Mouse (Mus musculus): Measurements from ENCODE around the gene Pip5k1c. TPM values are rescaled to one million over a fixed set of nuclear protein-coding genes. Genes with fewer than 3 reads are reported as not detected.
A peak's percentile ranks its signal among the peaks of the same experiment; 100 is the strongest.

Pip5k1c gene
- polyA plus RNA-seq, 1 experiment from 2014 or later, result 31.2 TPM

DNA sequence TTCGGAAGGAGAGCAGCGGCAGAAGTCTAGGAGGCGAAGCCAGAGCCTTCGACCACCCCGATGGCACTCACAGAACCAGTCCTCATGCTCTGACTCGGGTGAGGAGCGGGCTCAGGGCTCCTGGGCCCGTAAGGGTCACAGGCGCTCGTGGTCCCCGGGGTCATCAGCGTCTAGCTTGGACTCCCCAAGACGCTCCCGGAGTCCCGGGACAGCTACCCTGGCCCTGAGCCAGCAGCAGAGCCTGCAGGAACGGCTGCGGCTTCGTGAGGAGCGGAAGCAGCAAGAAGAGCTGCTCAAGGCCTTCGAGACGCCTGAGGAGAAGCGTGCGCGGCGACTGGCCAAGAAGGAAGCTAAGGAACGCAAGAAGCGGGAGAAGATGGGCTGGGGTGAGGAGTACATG is 29.7 kb downstream of the Pip5k1c start:
- Histone ChIP-seq H3K4me3 (ENCODE audit: low read depth, low read length) (no peak overlapping the region), H3K9ac (replicated peaks; ENCODE audit: low read depth) (no peak overlapping the region), H3K36me3 (ENCODE audit: insufficient read depth, low read length) (peaks cover 36% of the 10 kb centered on the region)

DNA sequence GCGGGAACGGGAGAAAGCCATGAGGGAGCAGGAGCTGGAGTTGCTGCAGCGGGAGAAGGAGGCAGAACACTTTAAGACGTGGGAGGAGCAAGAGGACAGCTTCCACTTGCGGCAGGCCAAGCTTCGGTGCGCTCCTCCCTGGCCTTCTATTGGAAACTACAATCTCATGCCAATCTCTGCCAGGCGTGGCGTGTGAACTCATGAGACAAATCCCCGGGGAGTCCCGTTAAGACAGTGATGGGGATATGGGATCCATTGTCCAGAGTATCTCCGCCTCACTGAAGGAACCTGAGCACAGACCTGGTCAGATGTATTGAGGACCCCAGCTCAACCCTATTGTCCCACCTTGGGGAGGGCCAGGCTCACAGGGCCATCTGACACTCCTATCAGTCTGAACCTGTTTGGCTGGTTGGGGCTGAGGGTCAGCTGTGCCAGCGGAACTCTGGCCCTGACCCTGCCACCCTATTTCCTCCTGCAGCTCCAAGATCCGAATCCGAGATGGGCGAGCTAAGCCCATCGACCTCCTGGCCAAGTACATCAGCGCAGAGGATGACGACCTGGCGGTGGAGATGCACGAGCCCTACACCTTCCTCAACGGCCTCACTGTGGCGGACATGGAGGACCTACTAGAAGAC is 30.5 kb downstream of the Pip5k1c start:
- H3K27me3 ChIP-seq (replicated peaks; ENCODE audit: insufficient read depth, low read length), result no peaks in the 10 kb centered on the region
- H3K9me3 ChIP-seq (ENCODE audit: low read length), result no peaks in the 10 kb centered on the region
- H3K36me3 ChIP-seq (ENCODE audit: insufficient read depth, low read length), result peaks cover 36% of the 10 kb centered on the region
- H3K9ac ChIP-seq (replicated peaks; ENCODE audit: low read depth), result no peak overlapping the region
- DNase-seq (ENCODE audit: low spot score) (no peak), ATAC-seq (no peak)
- TF ChIP-seq CTCF (IDR thresholded peaks at IDR 0.05) (no peak), EP300 (IDR thresholded peaks at IDR 0.05) (no peak)
- peaks cover 10% of the 10 kb centered on the region for H3K4me1 ChIP-seq (ENCODE audit: insufficient read depth, low read depth, low read length)
- no peak overlapping the region for H3K4me2 ChIP-seq (replicated peaks; ENCODE audit: low read depth, low read length)
- H3K4me3 ChIP-seq (ENCODE audit: low read depth, low read length), result no peak overlapping the region
- WGBS, result 89% methylated on average over 23 of the region's 23 CpGs
- no peak overlapping the region for H3K27ac ChIP-seq (ENCODE audit: low read length)

More for the DNA sequence above, 29.7 kb downstream of the Pip5k1c start:
- TF ChIP-seq EP300 (IDR thresholded peaks at IDR 0.05) (no peak), CTCF (IDR thresholded peaks at IDR 0.05) (no peak)
- Histone ChIP-seq H3K4me2 (replicated peaks; ENCODE audit: low read depth, low read length) (no peak overlapping the region), H3K4me1 (ENCODE audit: insufficient read depth, low read depth, low read length) (peaks cover 10% of the 10 kb centered on the region), H3K27me3 (replicated peaks; ENCODE audit: insufficient read depth, low read length) (no peaks in the 10 kb centered on the region), H3K27ac (ENCODE audit: low read length) (no peak overlapping the region), H3K9me3 (ENCODE audit: low read length) (no peaks in the 10 kb centered on the region)
- no peak for DNase-seq (ENCODE audit: low spot score)
- ATAC-seq, result no peak
- 86% methylated on average over 27 of the region's 27 CpGs for WGBS

DNA sequence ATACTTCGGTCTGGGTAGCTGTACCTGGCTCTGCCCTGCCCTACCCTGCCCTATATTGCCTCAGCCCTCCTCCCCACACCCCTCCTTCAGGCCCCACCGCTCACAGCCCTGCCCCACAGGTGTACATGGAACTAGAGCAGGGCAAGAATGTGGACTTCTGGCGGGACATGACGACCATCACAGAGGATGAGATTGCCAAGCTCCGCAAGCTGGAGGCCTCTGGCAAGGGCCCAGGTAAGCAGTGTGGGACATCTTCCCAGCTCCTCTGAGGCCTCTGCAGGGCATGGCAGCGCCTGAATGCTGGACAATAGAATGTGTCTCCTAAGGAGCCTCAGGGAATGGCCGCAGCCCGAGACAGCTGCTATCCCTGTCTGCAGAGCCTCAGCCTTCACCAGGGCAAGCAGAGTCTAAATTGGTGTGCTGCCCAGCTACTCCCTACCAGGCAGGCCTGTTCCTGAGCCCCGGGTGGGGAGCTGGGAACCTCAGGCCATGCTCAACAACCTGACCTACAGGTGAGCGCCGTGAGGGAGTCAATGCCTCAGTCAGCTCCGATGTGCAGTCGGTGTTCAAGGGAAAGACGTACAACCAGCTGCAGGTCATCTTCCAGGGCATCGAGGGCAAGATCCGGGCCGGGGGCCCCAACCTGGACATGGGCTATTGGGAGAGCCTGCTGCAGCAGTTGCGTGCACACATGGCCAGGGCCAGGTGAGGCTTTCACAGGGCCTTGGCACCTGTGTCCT is 31.2 kb downstream of the Pip5k1c start:
- no peak for DNase-seq (ENCODE audit: low spot score)
- Histone ChIP-seq H3K27ac (ENCODE audit: low read length) (no peak overlapping the region), H3K36me3 (ENCODE audit: insufficient read depth, low read length) (peaks cover 36% of the 10 kb centered on the region), H3K4me2 (replicated peaks; ENCODE audit: low read depth, low read length) (no peak overlapping the region), H3K4me1 (ENCODE audit: insufficient read depth, low read depth, low read length) (peaks cover 13% of the 10 kb centered on the region), H3K27me3 (replicated peaks; ENCODE audit: insufficient read depth, low read length) (no peaks in the 10 kb centered on the region), H3K9ac (replicated peaks; ENCODE audit: low read depth) (no peak overlapping the region), H3K9me3 (ENCODE audit: low read length) (no peaks in the 10 kb centered on the region), H3K4me3 (ENCODE audit: low read depth, low read length) (no peak overlapping the region)
- TF ChIP-seq EP300 (IDR thresholded peaks at IDR 0.05), result no peak
- TF ChIP-seq CTCF (IDR thresholded peaks at IDR 0.05), result no peak
- WGBS, result 94% methylated on average over 18 of the region's 18 CpGs
- no peak for ATAC-seq

DNA sequence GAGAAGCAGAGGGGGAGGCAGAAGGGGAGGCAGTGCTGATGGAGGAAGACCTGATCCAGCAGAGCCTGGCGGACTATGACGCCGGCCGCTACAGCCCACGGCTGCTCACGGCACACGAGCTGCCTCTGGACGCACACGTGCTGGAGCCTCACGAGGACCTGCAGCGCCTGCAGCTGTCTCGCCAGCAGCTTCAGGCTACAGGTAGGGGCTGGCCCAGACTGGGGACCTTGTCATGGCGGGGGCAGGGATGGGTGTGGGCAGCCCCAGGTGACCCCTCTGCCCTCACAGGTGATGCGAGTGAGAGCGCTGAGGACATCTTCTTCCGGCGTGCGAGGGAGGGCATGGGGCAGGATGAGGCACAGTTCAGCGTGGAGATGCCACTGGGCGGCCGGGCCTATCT is 32.4 kb downstream of the Pip5k1c start:
- DNase-seq (ENCODE audit: low spot score), result no peak
- WGBS, result 91% methylated on average over 20 of the region's 21 CpGs
- no peak for TF ChIP-seq CTCF (IDR thresholded peaks at IDR 0.05)
- no peak for TF ChIP-seq EP300 (IDR thresholded peaks at IDR 0.05)
- Histone ChIP-seq H3K4me3 (ENCODE audit: low read depth, low read length) (no peak overlapping the region), H3K4me1 (ENCODE audit: insufficient read depth, low read depth, low read length) (peaks cover 12% of the 10 kb centered on the region), H3K9ac (replicated peaks; ENCODE audit: low read depth) (no peak overlapping the region), H3K4me2 (replicated peaks; ENCODE audit: low read depth, low read length) (no peak overlapping the region), H3K9me3 (ENCODE audit: low read length) (no peaks in the 10 kb centered on the region), H3K27ac (ENCODE audit: low read length) (no peak overlapping the region), H3K36me3 (ENCODE audit: insufficient read depth, low read length) (peaks cover 36% of the 10 kb centered on the region), H3K27me3 (replicated peaks; ENCODE audit: insufficient read depth, low read length) (no peaks in the 10 kb centered on the region)
- no peak for ATAC-seq

DNA sequence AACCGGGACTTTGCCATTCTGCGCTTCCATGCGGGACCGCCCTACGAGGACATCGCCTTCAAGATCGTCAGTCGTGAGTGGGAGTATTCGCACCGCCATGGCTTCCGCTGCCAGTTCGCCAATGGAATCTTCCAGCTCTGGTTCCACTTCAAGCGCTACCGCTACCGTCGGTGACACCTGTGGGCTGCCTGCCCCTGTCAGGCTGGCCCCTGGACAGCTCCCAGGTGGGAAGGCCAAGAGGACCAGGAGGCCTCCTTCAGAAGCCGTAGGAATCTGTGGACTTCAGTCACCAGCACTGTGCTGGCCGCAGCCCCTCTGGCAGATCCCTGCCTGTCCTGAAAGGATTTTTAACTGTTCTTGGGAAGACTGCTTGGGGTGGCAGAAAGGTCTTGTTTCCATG is 33.0 kb downstream of the Pip5k1c start:
- DNase-seq (ENCODE audit: low spot score) (no peak), ATAC-seq (no peak)
- Histone ChIP-seq H3K9me3 (ENCODE audit: low read length) (no peaks in the 10 kb centered on the region), H3K4me2 (replicated peaks; ENCODE audit: low read depth, low read length) (no peak overlapping the region), H3K27ac (ENCODE audit: low read length) (no peak overlapping the region), H3K27me3 (replicated peaks; ENCODE audit: insufficient read depth, low read length) (no peaks in the 10 kb centered on the region), H3K4me3 (ENCODE audit: low read depth, low read length) (no peak overlapping the region), H3K9ac (replicated peaks; ENCODE audit: low read depth) (no peak overlapping the region), H3K36me3 (ENCODE audit: insufficient read depth, low read length) (peaks cover 36% of the 10 kb centered on the region), H3K4me1 (ENCODE audit: insufficient read depth, low read depth, low read length) (peaks cover 15% of the 10 kb centered on the region)
- WGBS, result 91% methylated on average over 18 of the region's 18 CpGs
- TF ChIP-seq EP300 (IDR thresholded peaks at IDR 0.05), result no peak
- no peak for TF ChIP-seq CTCF (IDR thresholded peaks at IDR 0.05)

DNA sequence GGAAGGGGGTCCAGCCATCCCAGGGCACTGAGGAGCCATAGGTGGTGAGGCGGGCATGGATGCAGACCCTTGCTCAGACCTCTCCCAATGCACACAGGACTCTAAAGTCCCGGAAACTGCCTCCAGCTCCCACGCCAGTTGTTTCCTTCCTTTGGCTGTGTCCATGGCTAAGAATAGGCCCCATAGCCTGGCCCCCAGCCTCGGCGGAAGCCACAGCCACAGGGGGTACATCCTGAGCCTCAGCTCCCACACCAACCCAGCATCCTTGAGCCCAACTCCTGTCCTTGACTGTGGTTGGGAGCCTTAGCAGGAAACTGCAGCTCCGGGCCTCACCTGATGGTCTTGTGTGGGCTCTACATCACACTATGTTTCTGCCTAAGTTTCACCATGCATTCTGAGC is 34.1 kb downstream of the Pip5k1c start:
- DNase-seq (ENCODE audit: low spot score) (no peak), ATAC-seq (peak; percentile 28)
- Histone ChIP-seq H3K36me3 (ENCODE audit: insufficient read depth, low read length) (peaks cover 36% of the 10 kb centered on the region), H3K4me1 (ENCODE audit: insufficient read depth, low read depth, low read length) (peaks cover 15% of the 10 kb centered on the region), H3K4me3 (ENCODE audit: low read depth, low read length) (no peak overlapping the region), H3K9me3 (ENCODE audit: low read length) (no peaks in the 10 kb centered on the region), H3K27ac (ENCODE audit: low read length) (peak overlapping the region; percentile 59; the same call in 1 of the 2 replicates), H3K27me3 (replicated peaks; ENCODE audit: insufficient read depth, low read length) (no peaks in the 10 kb centered on the region), H3K4me2 (replicated peaks; ENCODE audit: low read depth, low read length) (no peak overlapping the region), H3K9ac (replicated peaks; ENCODE audit: low read depth) (no peak overlapping the region)
- WGBS, result 58% methylated on average over 6 of the region's 6 CpGs
- TF ChIP-seq CTCF (IDR thresholded peaks at IDR 0.05) (no peak), EP300 (IDR thresholded peaks at IDR 0.05) (peak; percentile 69)
